Mouse (Mus musculus): ENCODE results near the gene Usp32.
A peak's percentile ranks its signal among the peaks of the same experiment; 100 is the strongest.

- no peak for TF ChIP-seq CTCF (IDR thresholded peaks at IDR 0.05; ENCODE audit: low read depth)
- peak; percentile 97 for TF ChIP-seq EP300 (IDR thresholded peaks at IDR 0.05; ENCODE audit: low read depth)
Measured at GRCm38 (mm10) chr11:85116084-85116844, 23.7 kb downstream of the Usp32 start.

All from liver, embryonic 14.5 days (tissue).